Mouse (Mus musculus) heart, postnatal 4 days (tissue): ENCODE measurements around the gene Gp1bb. TPM values are rescaled to one million over a fixed set of nuclear protein-coding genes. Genes with fewer than 3 reads are reported as not detected.

Experiments used
- DNase-seq: peaks from one replicate; pipeline ENCODE4 v3.0.0; 2021
- total RNA-seq, 2 experiments: library from RNA; stranded (reverse); gene quantifications; 2 replicates each; pipeline ENCODE4 v1.2.3; 2021

The Gp1bb gene
- 1 to 10 TPM in 1 of 2 experiments, under 1 TPM in 1; 0.32 to 1.1 TPM for total RNA-seq

DNA sequence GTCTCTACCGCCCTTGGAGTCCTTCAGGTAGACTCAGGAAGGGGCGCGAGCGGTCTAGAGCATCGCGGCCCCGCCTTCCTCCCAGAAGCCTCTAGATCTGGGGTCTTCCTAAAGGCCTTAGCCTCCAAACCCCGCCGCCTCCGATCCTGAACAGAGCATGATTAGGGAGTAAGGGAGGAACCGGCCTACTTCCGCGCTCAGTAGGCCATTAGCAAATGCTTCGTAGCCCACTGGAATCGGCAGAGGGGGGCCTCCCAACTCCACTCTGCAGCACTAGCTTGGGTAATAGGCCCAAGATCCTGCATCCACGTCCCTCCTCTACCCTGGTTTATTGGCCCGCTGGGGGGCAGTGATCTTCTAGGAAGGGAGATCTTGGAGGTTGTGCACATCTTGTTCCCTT is at the start of gene Gp1bb:
Gene Gp1bb (minus strand): TSS at position 385 of the 400 bp plus-strand sequence.
- DNase-seq = no peak

- no peak for DNase-seq
These were observed 47.7 kb upstream of the Gp1bb start for GRCm38 (mm10) chr16:18669914-18670313.

- DNase-seq = no peak
These were observed 36.4 kb upstream of the Gp1bb start for GRCm38 (mm10) chr16:18658597-18658996.

DNA sequence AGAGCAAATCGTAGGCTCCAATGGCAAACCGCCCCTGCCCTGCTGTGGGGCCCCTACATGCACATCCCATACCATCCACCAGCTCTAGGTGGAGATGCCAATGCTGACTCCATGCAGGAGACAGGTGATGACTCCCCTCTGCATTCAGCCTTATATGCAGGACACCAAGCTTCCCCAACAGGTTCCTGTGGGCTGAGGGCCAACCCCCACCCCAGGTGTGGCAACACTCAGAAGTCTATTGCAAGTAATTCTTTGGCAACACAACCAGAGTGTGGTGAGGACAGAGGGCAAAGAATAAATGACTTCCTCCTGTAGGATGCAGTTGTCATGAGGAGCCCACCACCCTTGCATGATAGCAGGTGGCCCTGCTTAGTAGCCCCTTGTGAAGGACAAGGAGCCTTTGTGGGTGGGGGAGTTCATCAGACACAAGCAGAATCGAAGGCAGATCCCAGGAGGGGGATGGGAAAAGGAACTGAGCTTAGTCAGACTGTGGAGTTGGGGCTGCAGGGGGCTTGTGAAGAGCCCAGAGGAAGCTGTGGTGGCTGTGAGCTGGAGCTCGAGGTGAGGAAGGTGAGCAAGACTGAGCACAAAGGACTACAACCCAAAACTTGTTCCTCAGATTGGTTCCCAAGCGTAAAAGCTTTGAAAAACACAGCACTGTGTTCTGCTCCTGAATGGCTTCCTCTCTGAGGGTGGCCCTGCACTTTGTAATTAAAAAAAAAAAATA is 33.3 kb upstream of the Gp1bb start:
- no peak for DNase-seq

- DNase-seq = no peak
These were observed 31.3 kb upstream of the Gp1bb start for GRCm38 (mm10) chr16:18653290-18654160.

GRCm38 (mm10) chr16:18649126-18649525 is 26.9 kb upstream of the Gp1bb start:
- no peak for DNase-seq

GRCm38 (mm10) chr16:18645329-18645728 is 23.1 kb upstream of the Gp1bb start:
- no peak for DNase-seq

- no peak for DNase-seq
These were observed 22.3 kb upstream of the Gp1bb start for GRCm38 (mm10) chr16:18644485-18644884.

DNA sequence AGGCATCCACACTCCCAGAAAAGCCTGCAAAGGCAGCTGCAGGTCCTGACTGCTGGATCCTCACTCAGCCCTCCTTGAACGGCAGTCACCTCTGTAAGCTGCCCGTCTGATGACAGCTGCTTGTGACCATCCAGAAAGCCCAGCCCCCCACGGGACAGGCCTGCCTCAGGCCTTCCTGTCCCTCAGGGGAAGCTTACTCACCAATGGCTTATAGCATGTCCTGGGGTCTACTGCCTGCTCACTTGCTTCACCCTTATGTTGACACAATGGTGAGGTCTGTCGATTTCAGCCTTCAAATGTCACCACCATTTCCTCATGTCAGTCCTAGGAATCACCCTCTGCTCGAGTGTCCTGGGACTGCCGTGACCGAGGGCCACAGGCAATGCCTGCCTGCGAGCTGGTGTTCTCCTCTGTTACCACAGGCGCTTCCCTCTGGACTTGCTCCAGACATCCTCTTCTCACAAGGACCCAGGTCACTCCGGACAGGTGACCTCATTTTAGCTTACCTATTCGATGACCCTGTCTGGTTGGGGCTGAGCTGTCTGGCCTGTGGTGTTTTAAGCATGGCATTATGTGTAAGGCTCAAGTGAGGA is 21.3 kb upstream of the Gp1bb start:
- no peak for DNase-seq

DNA sequence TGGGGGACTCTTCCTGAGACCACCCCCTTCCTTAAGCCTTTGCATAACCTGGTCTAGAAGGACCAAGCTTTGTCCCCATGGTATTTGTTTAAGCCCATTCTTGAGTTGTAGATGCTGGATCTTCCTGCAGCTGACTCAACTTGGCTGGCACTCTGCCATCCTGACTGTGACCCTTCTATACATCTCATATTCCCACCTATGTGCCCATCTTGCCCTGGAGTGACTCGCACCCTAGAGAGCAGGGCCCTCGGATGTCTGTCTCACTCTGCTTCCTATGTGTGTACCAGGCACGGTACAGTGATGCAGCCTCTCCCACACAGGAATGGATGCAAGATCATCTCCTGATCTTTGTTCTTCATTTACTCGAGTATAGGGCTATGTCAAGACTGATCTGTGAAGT is 20.7 kb upstream of the Gp1bb start:
- no peak for DNase-seq

DNA sequence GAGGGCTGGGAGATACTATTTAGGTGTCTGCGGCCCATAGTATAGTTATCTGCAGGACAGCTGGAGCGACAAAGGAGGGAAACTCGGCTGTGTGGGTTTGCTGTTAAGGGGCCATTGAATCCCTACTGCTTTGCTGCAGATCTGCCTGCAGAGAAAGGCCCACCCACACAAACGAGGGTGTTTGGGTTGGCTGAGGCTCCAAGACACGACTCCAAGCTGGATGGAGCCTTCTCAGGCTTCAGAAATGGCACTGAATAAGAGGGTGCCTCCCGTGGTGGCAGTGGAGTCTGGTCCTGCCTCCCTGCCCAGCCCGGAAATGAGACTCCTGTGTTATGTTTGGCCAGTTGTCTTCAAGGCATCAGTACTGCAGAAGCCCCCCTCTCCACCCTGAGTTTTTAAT is 20.1 kb upstream of the Gp1bb start:
- DNase-seq = peak; percentile 16

GRCm38 (mm10) chr16:18639382-18639929 is 17.3 kb upstream of the Gp1bb start:
- no peak for DNase-seq

- DNase-seq = no peak
These were observed 16.2 kb upstream of the Gp1bb start for GRCm38 (mm10) chr16:18638396-18638795.

GRCm38 (mm10) chr16:18636804-18637203 is 14.6 kb upstream of the Gp1bb start:
- no peak for DNase-seq

GRCm38 (mm10) chr16:18636401-18636800 is 14.2 kb upstream of the Gp1bb start:
- no peak for DNase-seq

GRCm38 (mm10) chr16:18633333-18633732 is 11.1 kb upstream of the Gp1bb start:
- no peak for DNase-seq

GRCm38 (mm10) chr16:18632816-18633215 is 10.6 kb upstream of the Gp1bb start:
- no peak for DNase-seq

- no peak for DNase-seq
These were observed 9.9 kb upstream of the Gp1bb start for GRCm38 (mm10) chr16:18632059-18632458.

- DNase-seq = no peak
These were observed 8.9 kb upstream of the Gp1bb start for GRCm38 (mm10) chr16:18631141-18631540.

GRCm38 (mm10) chr16:18630291-18630690 is 8.1 kb upstream of the Gp1bb start:
- no peak for DNase-seq

- DNase-seq = peak; percentile 82
These were observed 7.4 kb upstream of the Gp1bb start, which contains the start of gene Sept5 for GRCm38 (mm10) chr16:18629390-18630231. Sept5 (minus strand) TSS chr16:18629954.

DNA sequence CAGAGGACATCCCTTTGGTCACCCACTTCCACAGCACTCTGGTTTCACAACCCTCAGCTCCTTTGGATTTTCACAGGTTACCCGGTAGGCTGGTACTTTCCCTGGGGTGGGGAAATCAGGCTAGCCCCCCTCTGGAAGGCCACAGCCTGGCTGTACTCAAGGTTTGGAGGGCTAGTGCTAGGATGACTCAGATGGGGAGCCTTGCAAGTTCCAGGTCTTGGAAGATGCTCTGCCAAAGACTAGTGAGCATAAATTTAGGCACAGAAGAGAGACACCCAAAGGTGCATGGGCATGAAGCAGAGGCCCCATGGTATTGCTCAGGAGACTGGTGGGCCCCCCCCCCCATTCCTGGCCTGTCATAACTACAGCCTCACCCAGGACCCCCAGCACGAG is 6.7 kb upstream of the Gp1bb start:
- no peak for DNase-seq
